10 mouse cellular contexts compared by ENCODE assay signal in the genomic region with DNA sequence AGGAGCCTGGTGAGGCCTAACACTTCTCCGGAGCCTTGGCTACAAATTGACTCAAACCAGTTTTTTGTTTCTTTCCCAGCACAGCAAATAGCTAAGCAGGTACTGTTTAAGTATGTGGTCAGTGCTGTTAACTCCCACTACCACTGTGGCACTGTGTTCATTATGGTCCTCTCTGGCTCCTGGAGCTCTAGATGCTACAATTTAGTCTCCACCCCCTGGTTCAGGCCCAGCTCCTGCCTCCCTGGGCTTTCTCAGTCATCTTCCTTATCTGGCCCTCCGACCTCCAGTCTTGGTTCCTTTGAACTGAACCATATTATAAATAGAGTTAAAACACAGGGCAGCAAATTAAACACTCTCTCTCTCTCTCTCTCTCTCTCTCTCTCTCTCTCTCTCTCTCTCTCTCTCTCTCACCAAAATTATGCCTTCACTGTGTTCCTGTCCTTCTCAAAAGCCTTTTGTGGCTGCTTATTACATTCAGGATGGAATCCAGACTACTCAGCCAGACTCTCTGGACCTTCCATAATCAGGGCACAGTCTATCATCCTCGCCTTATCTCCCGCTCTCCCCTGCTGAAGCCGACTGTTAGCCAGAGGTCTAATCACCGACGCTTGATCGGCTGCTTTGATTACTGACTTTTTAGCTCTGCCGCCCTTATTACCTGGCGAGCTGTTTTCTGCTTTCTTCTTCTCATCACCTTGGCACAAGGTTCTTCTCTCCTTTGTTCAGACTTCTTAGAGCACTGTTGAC.
DNase-seq lines count a peak whose midpoint lies in the region; ATAC-seq and TF ChIP-seq lines count a peak whose summit lies in the region.
"Had no signal": no experiment of that assay in that cellular context is flagged by ENCODE, and none has a peak within 500 bp of the region (broad histone marks: within the 10 kb centered on the region; RNA-seq: fewer than 3 reads in every experiment).

No protein-coding gene starts in this region.

- 25% methylated on average over 10 of the region's 10 CpGs for WGBS in lung, postnatal 0 days
- 47% methylated on average over 10 of the region's 10 CpGs for WGBS in embryonic facial prominence, embryonic 15.5 days
- WGBS in liver, postnatal 0 days (ENCODE audit: insufficient replicate concordance) = 36% methylated on average over 10 of the region's 10 CpGs

- intact Hi-C loops in gastrocnemius, adult 2 months (cut with DNase I) = loop anchor here (2.0 to 10.0 kb wide), 3 partner anchors 100 to 974 kb away; a partner anchor contains a TSS
- intact Hi-C loops in gastrocnemius, postnatal 14 days (cut with DNase I; ENCODE audit: low total_unique reads) = no loop called here

- no peaks in the 10 kb centered on the region for H3K9me3 ChIP-seq in lung, postnatal 0 days (ENCODE audit: low read length)
- H3K9me3 ChIP-seq in embryonic facial prominence, embryonic 15.5 days (replicated peaks) = no peaks in the 10 kb centered on the region
- H3K9me3 ChIP-seq in liver, postnatal 0 days (ENCODE audit: low read length) = no peaks in the 10 kb centered on the region

- H3K36me3 ChIP-seq in lung, postnatal 0 days (ENCODE audit: insufficient read depth, low read length) = no peaks in the 10 kb centered on the region
- H3K36me3 ChIP-seq in embryonic facial prominence, embryonic 15.5 days = no peaks in the 10 kb centered on the region
- H3K36me3 ChIP-seq in liver, postnatal 0 days (replicated peaks; ENCODE audit: insufficient read depth, low read length) = no peaks in the 10 kb centered on the region

- peak overlapping the region; percentile 74 for H3K27ac ChIP-seq in gastrocnemius, adult 2 months
- peak overlapping the region; percentile 58 for H3K27ac ChIP-seq in lung, postnatal 0 days (ENCODE audit: low read length)
- H3K27ac ChIP-seq in embryonic facial prominence, embryonic 15.5 days (replicated peaks) = peak overlapping the region; percentile 31
- peak overlapping the region; percentile 77 for H3K27ac ChIP-seq in liver, postnatal 0 days (ENCODE audit: low read depth)

- H3K4me3 ChIP-seq in gastrocnemius, adult 2 months = no peak overlapping the region
- no peak overlapping the region for H3K4me3 ChIP-seq in lung, postnatal 0 days (ENCODE audit: low read depth, low read length)
- H3K4me3 ChIP-seq in embryonic facial prominence, embryonic 15.5 days (replicated peaks) = no peak overlapping the region
- H3K4me3 ChIP-seq in liver, postnatal 0 days (ENCODE audit: low read depth, low read length) = no peak overlapping the region

- no peaks in the 10 kb centered on the region for H3K27me3 ChIP-seq in lung, postnatal 0 days (replicated peaks; ENCODE audit: insufficient read depth, low read length)
- no peaks in the 10 kb centered on the region for H3K27me3 ChIP-seq in embryonic facial prominence, embryonic 15.5 days
- no peaks in the 10 kb centered on the region for H3K27me3 ChIP-seq in liver, postnatal 0 days (ENCODE audit: insufficient read depth, low read length)

- no peak for TF ChIP-seq EP300 in lung, postnatal 0 days (IDR thresholded peaks at IDR 0.05)
- no peak for TF ChIP-seq EP300 in liver, postnatal 0 days (IDR thresholded peaks at IDR 0.05; ENCODE audit: low read depth)

- peaks cover 21% of the 10 kb centered on the region; the same call in 1 of the 2 replicates for H3K4me1 ChIP-seq in lung, postnatal 0 days (ENCODE audit: insufficient read depth, low read depth, low read length)
- H3K4me1 ChIP-seq in embryonic facial prominence, embryonic 15.5 days = peaks cover 61% of the 10 kb centered on the region
- H3K4me1 ChIP-seq in liver, postnatal 0 days (ENCODE audit: insufficient read depth) = peaks cover 36% of the 10 kb centered on the region

- TF ChIP-seq CTCF in gastrocnemius, adult 2 months (IDR thresholded peaks at IDR 0.05) = no peak
- no peak for TF ChIP-seq CTCF in lung, postnatal 0 days (IDR thresholded peaks at IDR 0.05)
- TF ChIP-seq CTCF in liver, postnatal 0 days (IDR thresholded peaks at IDR 0.05; ENCODE audit: low read depth) = no peak

- H3K4me2 ChIP-seq in lung, postnatal 0 days (replicated peaks; ENCODE audit: low read depth, low read length) = peak overlapping the region; percentile 25; the same call in 1 of the 2 replicates
- no peak overlapping the region for H3K4me2 ChIP-seq in embryonic facial prominence, embryonic 15.5 days (replicated peaks)
- peak overlapping the region; percentile 40 for H3K4me2 ChIP-seq in liver, postnatal 0 days (ENCODE audit: low read depth, low read length)

- no peak for DNase-seq in gastrocnemius, adult 2 months
- no peak for DNase-seq in gastrocnemius, postnatal 14 days
- no peak for DNase-seq in lung, postnatal 0 days (ENCODE audit: low spot score)
- DNase-seq in lung, postnatal 10 days = no peak
- no peak for DNase-seq in liver, postnatal 0 days
- DNase-seq in thymus, postnatal 14 days = no peak
- no peak for DNase-seq in right cerebral cortex, postnatal 10 days (ENCODE audit: low spot score in 2 of 2)
- DNase-seq: left cerebral cortex, postnatal 4 days; retina, postnatal 1 day had no signal

- no peak overlapping the region for H3K9ac ChIP-seq in lung, postnatal 0 days (replicated peaks; ENCODE audit: low read depth)
- no peak overlapping the region for H3K9ac ChIP-seq in embryonic facial prominence, embryonic 15.5 days
- no peak overlapping the region; the same call in 1 of the 2 replicates for H3K9ac ChIP-seq in liver, postnatal 0 days (replicated peaks)

- no peak for ATAC-seq in lung, postnatal 0 days
- ATAC-seq in embryonic facial prominence, embryonic 15.5 days (ENCODE audit: insufficient number of reproducible peaks, low FRiP score, low TSS enrichment, low read depth) = no peak
- ATAC-seq in liver, postnatal 0 days = no peak
